25 mouse cellular contexts compared by ENCODE assay signal in genomic region chr4:87650393-87650792, GRCm38 (mm10).
A peak's percentile ranks its signal among the peaks of the same experiment; 100 is the strongest.
DNase-seq lines count a peak whose midpoint lies in the region; ATAC-seq and TF ChIP-seq lines count a peak whose summit lies in the region.
"Had no signal": no experiment of that assay in that cellular context is flagged by ENCODE, and none has a peak within 500 bp of the region (broad histone marks: within the 10 kb centered on the region; RNA-seq: fewer than 3 reads in every experiment).

No protein-coding gene starts in this region.

- no peaks in the 10 kb centered on the region for H3K36me3 ChIP-seq in forebrain, embryonic 14.5 days (ENCODE audit: control insufficient read depth, insufficient read depth, low read length)
- H3K36me3 ChIP-seq in forebrain, postnatal 0 days (ENCODE audit: insufficient read depth): no peaks in the 10 kb centered on the region
- H3K36me3 ChIP-seq in midbrain, embryonic 12.5 days: no peaks in the 10 kb centered on the region
- no peaks in the 10 kb centered on the region for H3K36me3 ChIP-seq in midbrain, embryonic 11.5 days (ENCODE audit: control insufficient read depth, insufficient read depth, low read length)
- H3K36me3 ChIP-seq: embryonic facial prominence, embryonic 15.5 days; heart, embryonic 12.5 days; hindbrain, embryonic 12.5 days; intestine, embryonic 15.5 days; limb, embryonic 10.5 days; liver, embryonic 15.5 days; lung, embryonic 15.5 days; neural tube, embryonic 12.5 days had no signal

- no peak overlapping the region for H3K4me3 ChIP-seq in forebrain, embryonic 14.5 days (ENCODE audit: low read depth, low read length)
- no peak overlapping the region for H3K4me3 ChIP-seq in forebrain, postnatal 0 days (ENCODE audit: low read depth, low read length)
- H3K4me3 ChIP-seq in midbrain, embryonic 12.5 days: no peak overlapping the region
- no peak overlapping the region for H3K4me3 ChIP-seq in midbrain, embryonic 11.5 days (ENCODE audit: low read depth, low read length)
- H3K4me3 ChIP-seq: embryonic facial prominence, embryonic 15.5 days; heart, embryonic 12.5 days; hindbrain, embryonic 12.5 days; intestine, embryonic 15.5 days; left cerebral cortex, adult 2 months; limb, embryonic 10.5 days; liver, embryonic 15.5 days; lung, embryonic 15.5 days; megakaryocyte, embryonic 14.5 days; neural tube, embryonic 12.5 days had no signal

- H3K9ac ChIP-seq in forebrain, embryonic 14.5 days (ENCODE audit: low read length): no peak overlapping the region
- H3K9ac ChIP-seq in forebrain, postnatal 0 days: no peak overlapping the region
- no peak overlapping the region for H3K9ac ChIP-seq in midbrain, embryonic 12.5 days (replicated peaks)
- no peak overlapping the region for H3K9ac ChIP-seq in midbrain, embryonic 11.5 days (ENCODE audit: low read length)
- H3K9ac ChIP-seq: embryonic facial prominence, embryonic 15.5 days; heart, embryonic 12.5 days; hindbrain, embryonic 12.5 days; intestine, embryonic 15.5 days; liver, embryonic 15.5 days; lung, embryonic 15.5 days; neural tube, embryonic 12.5 days had no signal

- no peak for TF ChIP-seq CTCF in forebrain, postnatal 0 days (IDR thresholded peaks at IDR 0.05; ENCODE audit: low read depth)

- WGBS in forebrain, embryonic 14.5 days: 14% methylated on average over 3 of the region's 3 CpGs
- WGBS in forebrain, postnatal 0 days: 34% methylated on average over 3 of the region's 3 CpGs
- 52% methylated on average over 3 of the region's 3 CpGs for WGBS in midbrain, embryonic 12.5 days
- WGBS in midbrain, embryonic 11.5 days: 56% methylated on average over 3 of the region's 3 CpGs

- H3K27ac ChIP-seq in forebrain, embryonic 14.5 days (ENCODE audit: low read depth, low read length): peak overlapping the region; percentile 68
- no peak overlapping the region for H3K27ac ChIP-seq in forebrain, postnatal 0 days (ENCODE audit: low read depth, low read length)
- H3K27ac ChIP-seq in midbrain, embryonic 12.5 days (replicated peaks): peak overlapping the region; percentile 64
- no peak overlapping the region for H3K27ac ChIP-seq in midbrain, embryonic 11.5 days (ENCODE audit: low read depth, low read length)
- H3K27ac ChIP-seq: embryonic facial prominence, embryonic 15.5 days; hindbrain, embryonic 12.5 days; intestine, embryonic 15.5 days; left cerebral cortex, adult 2 months; limb, embryonic 10.5 days; liver, embryonic 15.5 days; lung, embryonic 15.5 days; neural tube, embryonic 12.5 days had no signal

- H3K9me3 ChIP-seq in forebrain, embryonic 14.5 days (replicated peaks; ENCODE audit: control insufficient read depth, low read length): no peaks in the 10 kb centered on the region
- no peaks in the 10 kb centered on the region for H3K9me3 ChIP-seq in forebrain, postnatal 0 days (ENCODE audit: low read length)
- no peaks in the 10 kb centered on the region for H3K9me3 ChIP-seq in midbrain, embryonic 12.5 days
- no peaks in the 10 kb centered on the region for H3K9me3 ChIP-seq in midbrain, embryonic 11.5 days (ENCODE audit: control insufficient read depth, low read length)
- H3K9me3 ChIP-seq: embryonic facial prominence, embryonic 15.5 days; heart, embryonic 12.5 days; hindbrain, embryonic 12.5 days; intestine, embryonic 15.5 days; limb, embryonic 10.5 days; liver, embryonic 15.5 days; lung, embryonic 15.5 days; neural tube, embryonic 12.5 days had no signal

- H3K27me3 ChIP-seq in forebrain, embryonic 14.5 days (replicated peaks; ENCODE audit: control insufficient read depth, insufficient read depth, low read length): no peaks in the 10 kb centered on the region
- no peaks in the 10 kb centered on the region for H3K27me3 ChIP-seq in forebrain, postnatal 0 days (ENCODE audit: insufficient read depth, low read length)
- no peaks in the 10 kb centered on the region for H3K27me3 ChIP-seq in midbrain, embryonic 12.5 days
- no peaks in the 10 kb centered on the region for H3K27me3 ChIP-seq in midbrain, embryonic 11.5 days (ENCODE audit: control insufficient read depth, insufficient read depth, low read length)
- H3K27me3 ChIP-seq: embryonic facial prominence, embryonic 15.5 days; heart, embryonic 12.5 days; hindbrain, embryonic 12.5 days; intestine, embryonic 15.5 days; liver, embryonic 15.5 days; lung, embryonic 15.5 days; megakaryocyte, embryonic 14.5 days; neural tube, embryonic 12.5 days had no signal

- no peak overlapping the region for H3K4me2 ChIP-seq in forebrain, embryonic 14.5 days (ENCODE audit: low read length)
- H3K4me2 ChIP-seq in forebrain, postnatal 0 days (ENCODE audit: low read depth): no peak overlapping the region
- no peak overlapping the region for H3K4me2 ChIP-seq in midbrain, embryonic 12.5 days (replicated peaks)
- H3K4me2 ChIP-seq in midbrain, embryonic 11.5 days: no peak overlapping the region
- H3K4me2 ChIP-seq: embryonic facial prominence, embryonic 15.5 days; heart, embryonic 12.5 days; hindbrain, embryonic 12.5 days; intestine, embryonic 15.5 days; liver, embryonic 15.5 days; lung, embryonic 15.5 days; neural tube, embryonic 12.5 days had no signal

- no peak for ATAC-seq in forebrain, embryonic 14.5 days
- ATAC-seq in forebrain, postnatal 0 days: no peak
- ATAC-seq in midbrain, embryonic 12.5 days (ENCODE audit: low FRiP score, low read depth): no peak
- no peak for ATAC-seq in midbrain, embryonic 11.5 days (ENCODE audit: low FRiP score)
- ATAC-seq: CD4-positive, CD25-positive, alpha-beta regulatory T cell, adult 4 months; intestine, embryonic 15.5 days had no signal

- peak; percentile 11 for DNase-seq in cerebellum, adult 9-10 months
- no peak for DNase-seq in cerebellum, adult 9-11 months
- peak; percentile 52 for DNase-seq in forebrain, embryonic 14.5 days (ENCODE audit: low spot score)
- DNase-seq in forebrain, postnatal 0 days: no peak
- no peak for DNase-seq in midbrain, embryonic 11.5 days (ENCODE audit: low spot score, missing footprints)
- DNase-seq in embryo, embryonic 10 days (ENCODE audit: low spot score): no peak
- DNase-seq: adrenal gland, postnatal 25 days; gastrocnemius, postnatal 10 days; kidney, postnatal 10 days; liver; lung, postnatal 36 days; right cerebral cortex, postnatal 25 days; spleen, adult 18-20 months had no signal

- H3K4me1 ChIP-seq in forebrain, embryonic 14.5 days (ENCODE audit: control insufficient read depth, insufficient read depth, low read length): peaks cover 36% of the 10 kb centered on the region
- H3K4me1 ChIP-seq in forebrain, postnatal 0 days (ENCODE audit: insufficient read depth): peaks cover 9% of the 10 kb centered on the region
- peaks cover 44% of the 10 kb centered on the region for H3K4me1 ChIP-seq in midbrain, embryonic 12.5 days
- H3K4me1 ChIP-seq in midbrain, embryonic 11.5 days (ENCODE audit: control insufficient read depth, insufficient read depth, low read length): peaks cover 24% of the 10 kb centered on the region
- H3K4me1 ChIP-seq: liver, embryonic 15.5 days; megakaryocyte, embryonic 14.5 days had no signal

Comparison
In these comparisons a context has a peak if more than half of its experiments do, and no peak if none do; other contexts are left out.
1. DNase-seq: peak in cerebellum, adult 9-10 months (single experiment) and forebrain, embryonic 14.5 days (single experiment); none in cerebellum, adult 9-11 months (single experiment), forebrain, postnatal 0 days (single experiment), midbrain, embryonic 11.5 days (single experiment) and embryo, embryonic 10 days (single experiment).
2. H3K27ac ChIP-seq: peak in forebrain, embryonic 14.5 days (single experiment) and midbrain, embryonic 12.5 days (single experiment); none in forebrain, postnatal 0 days (single experiment) and midbrain, embryonic 11.5 days (single experiment).